Mouse (Mus musculus) CH12.LX (cell line): ENCODE data around the gene Arf6. TPM values are rescaled to one million over a fixed set of nuclear protein-coding genes. Genes with fewer than 3 reads are reported as not detected.

ENCODE experiments used
- DNase-seq: peaks from one replicate; pipeline ENCODE4 v3.0.0-alpha.2; 2013; ENCODE audit errors: extremely low read depth
- H3K27ac ChIP-seq: 2 replicates; pipeline ENCODE4 v1.5.1; 2012; ENCODE audit warnings: low read depth, mild to moderate bottlenecking, control low read depth, moderate library complexity; ENCODE audit not compliant: insufficient read depth
- H3K27me3 ChIP-seq: replicated peaks from 2 replicates; pipeline ENCODE3; 2012; ENCODE audit warnings: inconsistent platforms
- H3K36me3 ChIP-seq, 2 experiments: replicated peaks in 1 of 2; 2 replicates each; pipeline versions ENCODE3 to v1.6.1; 2012; ENCODE audit warnings: inconsistent platforms in 1 of 2, low read length in 1 of 2, mild to moderate bottlenecking in 1 of 2, mixed read lengths in 1 of 2, moderate library complexity in 1 of 2; ENCODE audit not compliant: control insufficient read depth in 1 of 2, insufficient read depth in 1 of 2
- H3K4me1 ChIP-seq, 2 experiments: 2 replicates each; pipeline ENCODE4 v1.6.1; 2012; ENCODE audit warnings: inconsistent platforms in 1 of 2, moderate library complexity in 1 of 2; ENCODE audit not compliant: insufficient read depth in 2 of 2, control insufficient read depth in 1 of 2
- H3K4me2 ChIP-seq: 2 replicates; pipeline ENCODE4 v1.6.1; 2012; ENCODE audit warnings: low read depth, mild to moderate bottlenecking, control low read depth; ENCODE audit not compliant: poor library complexity, insufficient read depth, severe bottlenecking
- H3K4me3 ChIP-seq, 3 experiments: fragments of 150-350 bp in 1 of 3; sonication (generic) in 1 of 3; replicated peaks in 1 of 3; 2 replicates each; pipeline versions ENCODE3 to v1.5.1; 2011 to 2012; ENCODE audit warnings: low read depth in 2 of 3, low read length in 2 of 3, mild to moderate bottlenecking in 2 of 3, moderate library complexity in 2 of 3, control low read depth in 1 of 3, improper control_type of control experiment in 1 of 3, inconsistent platforms in 1 of 3, mixed read lengths in 1 of 3; ENCODE audit not compliant: poor library complexity in 1 of 3
- H3K79me2 ChIP-seq: replicated peaks from 2 replicates; pipeline ENCODE4 v1.6.1; 2012; ENCODE audit warnings: mild to moderate bottlenecking, moderate library complexity; ENCODE audit not compliant: control insufficient read depth, poor library complexity, insufficient read depth, severe bottlenecking; ENCODE audit errors: extremely low read depth
- H3K9ac ChIP-seq: 2 replicates; pipeline ENCODE4 v1.6.1; 2012; ENCODE audit warnings: low read depth, mild to moderate bottlenecking, control low read depth, moderate library complexity; ENCODE audit not compliant: insufficient read depth
- H3K9me3 ChIP-seq: replicated peaks from 2 replicates; pipeline ENCODE3; 2012; ENCODE audit warnings: low read length, inconsistent platforms, mixed read lengths
- BHLHE40 ChIP-seq: IDR thresholded peaks from 2 replicates; pipeline ENCODE4 v1.6.1; 2011; ENCODE audit warnings: mild to moderate bottlenecking, low read depth, low read length, improper control_type of control experiment
- CTCF ChIP-seq, 2 experiments: IDR thresholded peaks in 1 of 2; conservative IDR thresholded peaks in 1 of 2; 2 replicates each; pipeline ENCODE4 v1.5.1; 2011 to 2012; ENCODE audit warnings: low read depth in 2 of 2, low read length in 2 of 2, improper control_type of control experiment in 1 of 2, inconsistent platforms in 1 of 2, mild to moderate bottlenecking in 1 of 2, moderate library complexity in 1 of 2
- E2F4 ChIP-seq: IDR thresholded peaks from 2 replicates; pipeline ENCODE4 v1.6.1; 2011; ENCODE audit warnings: low read depth, low read length, improper control_type of control experiment; ENCODE audit not compliant: insufficient replicate concordance
- EP300 ChIP-seq: IDR thresholded peaks from 2 replicates; pipeline ENCODE4 v1.6.1; 2011; ENCODE audit warnings: low read length, improper control_type of control experiment
- ETS1 ChIP-seq: conservative IDR thresholded peaks from 2 replicates; pipeline ENCODE4 v1.6.1; 2012; ENCODE audit warnings: low read depth, mild to moderate bottlenecking, inconsistent platforms, low read length, improper control_type of control experiment, moderate library complexity
- HCFC1 ChIP-seq: IDR thresholded peaks from 2 replicates; pipeline ENCODE4 v1.6.1; 2012; ENCODE audit warnings: low read depth, mild to moderate bottlenecking, inconsistent platforms, low read length, improper control_type of control experiment
- JUN ChIP-seq: IDR thresholded peaks from 2 replicates; pipeline ENCODE4 v1.6.1; 2011; ENCODE audit warnings: low read depth, mild to moderate bottlenecking, low read length, improper control_type of control experiment, moderate library complexity; ENCODE audit not compliant: insufficient read depth
- JUND ChIP-seq: conservative IDR thresholded peaks from 2 replicates; pipeline ENCODE4 v1.6.1; 2011; ENCODE audit warnings: low read depth, low read length, improper control_type of control experiment
- MAFK ChIP-seq: IDR thresholded peaks from 2 replicates; pipeline ENCODE4 v1.6.1; 2011; ENCODE audit warnings: low read length, improper control_type of control experiment; ENCODE audit not compliant: insufficient replicate concordance
- MAZ ChIP-seq: IDR thresholded peaks from 2 replicates; pipeline ENCODE4 v1.6.1; 2012; ENCODE audit warnings: low read depth, mild to moderate bottlenecking, inconsistent platforms, low read length, improper control_type of control experiment, moderate library complexity
- NELFE ChIP-seq: IDR thresholded peaks from 2 replicates; pipeline ENCODE4 v1.6.1; 2011; ENCODE audit warnings: low read depth, low read length, improper control_type of control experiment
- NRF1 ChIP-seq: IDR thresholded peaks from 2 replicates; pipeline ENCODE4 v1.6.1; 2014; ENCODE audit warnings: low read depth, mild to moderate bottlenecking, inconsistent platforms, low read length, improper control_type of control experiment, moderate library complexity
- PAX5 ChIP-seq: IDR thresholded peaks from 2 replicates; pipeline ENCODE4 v1.6.1; 2012; ENCODE audit warnings: low read length, inconsistent platforms, mixed read lengths
- POLR2AphosphoS2 ChIP-seq: IDR thresholded peaks from 2 replicates; pipeline ENCODE4 v1.6.1; 2011; ENCODE audit warnings: low read depth, low read length, improper control_type of control experiment
- TBP ChIP-seq: conservative IDR thresholded peaks from 2 replicates; pipeline ENCODE4 v1.6.1; 2011; ENCODE audit warnings: low read depth, low read length, improper control_type of control experiment
- UBTF ChIP-seq: IDR thresholded peaks from 2 replicates; pipeline ENCODE4 v1.6.1; 2012; ENCODE audit warnings: low read depth, mild to moderate bottlenecking, inconsistent platforms, low read length, improper control_type of control experiment, moderate library complexity
- USF2 ChIP-seq: conservative IDR thresholded peaks from 2 replicates; pipeline ENCODE4 v1.6.1; 2011; ENCODE audit warnings: low read depth, low read length, improper control_type of control experiment
- ZC3H11A ChIP-seq: IDR thresholded peaks from 2 replicates; pipeline ENCODE4 v1.6.1; 2012; ENCODE audit warnings: low read depth, mild to moderate bottlenecking, inconsistent platforms, low read length, improper control_type of control experiment
- dilution Hi-C: fragments of 300-500 bp; cut with MboI; formaldehyde crosslinking; loops from 2 replicates; pipeline ENCODE4 v1.14.3; 2020; ENCODE audit warnings: low sequenced_read_pairs; ENCODE audit not compliant: extremely low pct_unique_long_range_greater_than_20kb, extremely low pct_ligation_motif_present
- in situ Hi-C: fragments of 300-500 bp; cut with MboI; formaldehyde crosslinking; loops from 3 replicates; pipeline ENCODE4 v1.14.3; 2019; ENCODE audit warnings: low sequenced_read_pairs, low pct_ligation_motif_present, low pct_unique_long_range_greater_than_20kb, mixed read lengths
- polyA plus RNA-seq: library from polyadenylated mRNA; unstranded; fragments of >175 nt; gene quantifications from 2 replicates; pipeline ENCODE4 v1.2.1, GENCODE M21; 2012; ENCODE audit warnings: low read depth; ENCODE audit not compliant: insufficient read length
- total RNA-seq, 2 experiments: library from RNA; depleted of rRNA; stranded (reverse); fragments of 300-350 nt in 1 of 2; fragments of >200 nt in 1 of 2; gene quantifications; 2 replicates each; pipeline ENCODE4 v1.2.3; 2012 to 2014

Arf6 gene
- total and polyA plus RNA-seq, 3 experiments, result 258 to 375 (median 312) TPM

- in situ Hi-C loops, result no loop called here
- Histone ChIP-seq H3K27me3 (no peaks in the 10 kb centered on the region), H3K9ac (no peak overlapping the region), H3K9me3 (no peaks in the 10 kb centered on the region), H3K79me2 (no peaks in the 10 kb centered on the region), H3K4me2 (no peak overlapping the region), H3K4me1 (peaks cover 17 to 33% of the 10 kb centered on the region in 2 experiments), H3K4me3 (no peak overlapping the region), H3K36me3 (no peaks in the 10 kb centered on the region), H3K27ac (no peak overlapping the region)
- no peak for TF ChIP-seq JUND
- peak; percentile 89; the same call in 1 of the 2 replicates for TF ChIP-seq MAFK
- DNase-seq, result no peak
- dilution Hi-C loops, result no loop called here
Measured at GRCm38 (mm10) chr12:69410767-69411166, 38.8 kb downstream of the Arf6 start.

GRCm38 (mm10) chr12:69411936-69412335 lies 40.0 kb downstream of the Arf6 start:
- Histone ChIP-seq H3K36me3 (no peaks in the 10 kb centered on the region), H3K9ac (no peak overlapping the region), H3K79me2 (no peaks in the 10 kb centered on the region), H3K4me1 (peaks cover 28 to 44% of the 10 kb centered on the region in 2 experiments), H3K4me2 (no peak overlapping the region), H3K9me3 (no peaks in the 10 kb centered on the region), H3K27me3 (no peaks in the 10 kb centered on the region), H3K27ac (no peak overlapping the region), H3K4me3 (no peak overlapping the region)
- in situ Hi-C loops, result no loop called here
- TF ChIP-seq EP300 (no peak), MAZ (no peak), E2F4 (no peak), HCFC1 (no peak), PAX5 (no peak), ETS1 (no peak), NELFE (no peak), CTCF (conservative IDR thresholded peaks at IDR 0.05 in 1 of 2, IDR thresholded peaks at IDR 0.05 in 1 of 2; ENCODE audit: low read depth in 2 of 2, low read length in 2 of 2) (no peak), USF2 (no peak), POLR2AphosphoS2 (no peak), BHLHE40 (no peak), NRF1 (no peak), TBP (no peak), JUND (no peak), JUN (no peak), UBTF (no peak), ZC3H11A (no peak)
- DNase-seq, result no peak
- dilution Hi-C loops, result no loop called here
